Mouse (Mus musculus) layer of hippocampus, adult 6 months (tissue): ENCODE data around the gene Gm10563. TPM values are rescaled to one million over a fixed set of nuclear protein-coding genes. Genes with fewer than 3 reads are reported as not detected.

ENCODE experiments used
- long read RNA-seq, 2 experiments: library from polyadenylated mRNA; unstranded; transcript quantifications; one replicate each; pipeline ENCODE4 v2.0.0; 2019 to 2020
- polyA plus RNA-seq: library from polyadenylated mRNA; unstranded; fragments of <200 nt; fragmentation: Nextera tagmentation; gene quantifications from 2 replicates; pipeline ENCODE4 v1.2.3, GENCODE M21; 2021

Gm10563 gene
- polyA plus RNA-seq, result not detected in 2 replicates
- long read RNA-seq, experiment 1, result 0 reads
- long read RNA-seq, experiment 2, partial matches to known transcripts, result 0 of 9 reads
- long read RNA-seq, experiment 2, other reads (novel, unspliced or antisense), result 9 of 9 reads

GRCm38 (mm10) chr4:155645308-155645707, at the start of gene Gm10563:
Gm10563 (minus strand) TSS chr4:155645408.

GRCm38 (mm10) chr4:155694111-155694481, 48.9 kb upstream of the Gm10563 start, which contains the start of gene Fndc10:
Fndc10 (plus strand) TSS chr4:155694342.

GRCm38 (mm10) chr4:155668689-155669597, 23.7 kb upstream of the Gm10563 start, which contains the start of gene Mib2:
Mib2 (minus strand) TSS chr4:155669198.

GRCm38 (mm10) chr4:155653086-155653450, 7.9 kb upstream of the Gm10563 start, which contains the start of gene Mmp23:
Mmp23 (minus strand) TSS chr4:155653384.

GRCm38 (mm10) chr4:155624338-155625291, 20.6 kb downstream of the Gm10563 start, which contains the start of gene Cdk11b:
Cdk11b (plus strand) TSS chr4:155624854.

GRCm38 (mm10) chr4:155601091-155601996, 43.9 kb downstream of the Gm10563 start, which contains the start of gene Slc35e2:
Slc35e2 (plus strand) TSS chr4:155601416.

Other genes with a start within 250 kb of the Gm10563 start
- 30.7 and 34.2 TPM in 2 replicates for gene Gabrd, start 247.3 kb downstream of the Gm10563 start, polyA plus RNA-seq
- gene Cfap74, start 236.2 kb downstream of the Gm10563 start, polyA plus RNA-seq, result 5.1 and 5.3 TPM in 2 replicates
- 7.6 and 8.3 TPM in 2 replicates for gene Tmem52, start 176.3 kb downstream of the Gm10563 start, polyA plus RNA-seq
- 837 and 1,392 TPM in 2 replicates for gene Gnb1, start 154.0 kb downstream of the Gm10563 start, polyA plus RNA-seq
- gene Nadk, start 83.0 kb downstream of the Gm10563 start, polyA plus RNA-seq, result 58.4 and 62.6 TPM in 2 replicates
- gene Slc35e2, start 44.0 kb downstream of the Gm10563 start, polyA plus RNA-seq, result 26.4 and 31.2 TPM in 2 replicates
- 35.4 and 39.2 TPM in 2 replicates for gene Cdk11b, start 20.6 kb downstream of the Gm10563 start, polyA plus RNA-seq
- gene Mmp23, start 8.0 kb upstream of the Gm10563 start, polyA plus RNA-seq, result 0.45 and 0.87 TPM in 2 replicates
- 14.8 and 16.5 TPM in 2 replicates for gene Mib2, start 23.8 kb upstream of the Gm10563 start, polyA plus RNA-seq
- 10.0 and 11.8 TPM in 2 replicates for gene Fndc10, start 48.9 kb upstream of the Gm10563 start, polyA plus RNA-seq
- 201 and 210 TPM in 2 replicates for gene Ssu72, start 59.4 kb upstream of the Gm10563 start, polyA plus RNA-seq
- gene Tmem240, start 89.4 kb upstream of the Gm10563 start, polyA plus RNA-seq, result 2.4 and 2.9 TPM in 2 replicates
- gene Atad3a, start 115.7 kb upstream of the Gm10563 start, polyA plus RNA-seq, result 28.5 and 32.9 TPM in 2 replicates
- 14.0 and 15.3 TPM in 2 replicates for gene Vwa1, start 129.3 kb upstream of the Gm10563 start, polyA plus RNA-seq
- 10.0 and 10.7 TPM in 2 replicates for gene Tmem88b, start 140.5 kb upstream of the Gm10563 start, polyA plus RNA-seq
- gene Ankrd65, start 145.0 kb upstream of the Gm10563 start, polyA plus RNA-seq, result 0.19 TPM in 1 of 2 replicates, not detected in the other
- 367 and 368 TPM in 2 replicates for gene Mrpl20, start 157.5 kb upstream of the Gm10563 start, polyA plus RNA-seq
- gene Ccnl2, start 167.1 kb upstream of the Gm10563 start, polyA plus RNA-seq, result 23.5 and 25.2 TPM in 2 replicates
- 269 and 273 TPM in 2 replicates for gene Aurkaip1, start 185.9 kb upstream of the Gm10563 start, polyA plus RNA-seq
- 6.7 and 11.4 TPM in 2 replicates for gene Mxra8, start 194.3 kb upstream of the Gm10563 start, polyA plus RNA-seq
- 4.7 TPM in 2 replicates for gene Dvl1, start 202.0 kb upstream of the Gm10563 start, polyA plus RNA-seq
- gene Tas1r3, start 218.0 kb upstream of the Gm10563 start, polyA plus RNA-seq, result 0.05 and 0.08 TPM in 2 replicates
- 14.0 and 15.0 TPM in 2 replicates for gene Cptp, start 224.0 kb upstream of the Gm10563 start, polyA plus RNA-seq
- 35.4 and 38.5 TPM in 2 replicates for gene Ints11, start 224.1 kb upstream of the Gm10563 start, polyA plus RNA-seq
- gene Pusl1, start 246.4 kb upstream of the Gm10563 start, polyA plus RNA-seq, result 45.2 and 57.4 TPM in 2 replicates
- 25.0 and 25.7 TPM in 2 replicates for gene Acap3, start 246.4 kb upstream of the Gm10563 start, polyA plus RNA-seq